Mouse (Mus musculus) layer of hippocampus, postnatal 14 days (tissue): Measurements from ENCODE around the gene Wdr38. TPM values are rescaled to one million over a fixed set of nuclear protein-coding genes. Genes with fewer than 3 reads are reported as not detected.
A peak's percentile ranks its signal among the peaks of the same experiment; 100 is the strongest.
"Not testable (repeated sequence)": the region's sequence is repeated elsewhere in the genome, so short reads cannot be mapped to it uniquely, and the experiment has no call there.

Experiments used
- DNase-seq, 2 experiments: peaks; one replicate each; pipeline ENCODE4 v3.0.0; 2021 to 2022; ENCODE audit warnings: low spot score in 2 of 2, mixed read lengths in 1 of 2
- total RNA-seq, 2 experiments: library from RNA; stranded (reverse); gene quantifications; 2 replicates each; pipeline ENCODE4 v1.2.3; 2021

Wdr38 gene
- total RNA-seq, 2 experiments from 2014 or later: 0.36 to 0.55 TPM

DNA sequence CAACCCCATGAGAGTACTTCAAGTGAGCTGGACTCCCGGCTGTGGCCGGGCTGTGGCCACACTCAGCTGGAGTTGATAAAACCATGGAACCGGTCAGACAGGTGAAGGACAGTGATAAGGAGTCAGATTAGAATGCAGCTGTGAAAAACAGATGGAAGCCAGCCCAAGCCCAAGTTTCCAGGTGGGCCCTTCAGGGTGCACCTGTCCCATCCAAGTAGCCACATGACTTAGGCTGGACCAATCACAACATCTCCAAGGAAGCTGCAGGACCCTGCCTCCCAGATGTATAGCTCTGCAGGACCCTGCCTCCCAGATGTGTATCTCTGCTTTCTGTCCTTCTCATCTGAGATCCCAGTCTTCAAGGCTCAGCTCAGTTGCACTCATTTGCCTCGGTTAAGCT is 5.3 kb upstream of the Wdr38 start:
- DNase-seq: no peak

GRCm38 (mm10) chr2:38992452-38992851 is 4.8 kb upstream of the Wdr38 start:
- DNase-seq: no peak

DNA sequence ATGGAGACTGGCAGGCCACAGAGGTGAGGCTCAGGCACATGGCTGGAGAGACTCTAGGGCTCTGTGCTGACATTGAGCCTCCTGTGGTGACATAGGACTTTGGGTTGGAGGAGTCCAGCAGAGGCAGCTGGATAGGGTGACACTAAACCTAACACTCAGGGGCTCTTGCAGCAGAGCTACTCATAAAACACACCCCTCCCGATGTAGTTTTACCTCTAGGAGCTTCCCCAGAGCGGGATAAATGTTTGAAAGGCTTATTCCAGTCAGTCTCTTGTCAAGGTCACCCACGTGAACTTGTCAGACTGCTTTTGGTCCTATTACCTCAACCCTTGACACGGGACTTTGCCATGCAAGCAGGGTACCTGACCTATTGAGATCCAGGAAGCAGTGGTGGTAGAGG is 2.1 kb downstream of the Wdr38 start:
- DNase-seq: no peak

GRCm38 (mm10) chr2:38999910-39000586 is 2.8 kb downstream of the Wdr38 start:
- no peak for DNase-seq

GRCm38 (mm10) chr2:39000587-39000919 is 3.3 kb downstream of the Wdr38 start:
- DNase-seq: no peak

DNA sequence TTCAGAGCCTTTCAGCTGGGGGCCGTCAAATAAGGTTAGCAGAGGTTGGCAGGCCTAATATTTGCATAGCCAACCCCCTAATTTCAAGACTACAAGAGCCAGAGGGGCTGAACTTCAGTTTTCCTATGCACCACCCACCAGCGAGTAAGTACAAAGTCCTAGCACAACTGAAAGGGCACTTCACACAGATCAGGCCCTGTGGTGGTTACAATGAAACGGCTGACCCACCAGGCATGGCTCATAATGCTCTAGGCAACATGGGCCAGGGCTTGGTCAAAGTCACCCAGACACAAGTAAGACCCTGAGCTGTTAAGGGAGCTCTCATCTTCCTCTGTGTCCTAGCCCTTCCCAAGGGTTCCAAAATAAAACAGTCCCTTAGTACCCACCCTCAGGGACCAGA is 4.6 kb downstream of the Wdr38 start:
- DNase-seq: no peak

- no peak for DNase-seq
These were observed 5.8 kb downstream of the Wdr38 start for GRCm38 (mm10) chr2:39003106-39003505.

GRCm38 (mm10) chr2:39003512-39003911 is 6.2 kb downstream of the Wdr38 start:
- DNase-seq: no peak

GRCm38 (mm10) chr2:39004372-39004771 is 7.1 kb downstream of the Wdr38 start:
- DNase-seq: no peak

DNA sequence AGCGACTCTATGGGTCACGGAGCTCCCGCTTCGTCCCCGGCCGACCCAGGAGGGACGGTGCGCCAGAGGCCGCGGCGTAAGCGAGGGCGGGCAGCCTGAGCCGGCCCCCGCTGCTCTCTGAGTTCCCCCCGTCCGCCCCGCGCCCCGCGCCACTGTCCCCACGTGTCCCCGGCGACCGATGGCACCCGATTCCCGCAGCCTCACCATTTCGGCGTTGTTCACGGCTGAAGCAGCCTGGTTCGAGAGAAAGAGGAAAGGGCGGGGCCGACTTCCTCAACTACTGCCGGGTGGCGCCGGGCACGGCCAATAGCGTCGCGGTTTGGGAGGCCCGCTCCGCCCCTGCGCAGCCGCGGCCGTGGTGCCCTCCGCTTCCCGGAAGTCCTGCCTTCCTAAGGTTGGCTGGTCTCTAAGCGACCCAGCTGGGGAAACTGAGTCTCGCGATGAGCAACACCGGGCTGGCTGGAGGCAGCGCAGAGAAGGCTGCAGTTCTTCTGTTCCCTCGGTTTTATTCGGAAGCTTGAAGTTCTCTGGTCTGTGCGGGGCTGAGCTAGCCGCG is 7.7 kb downstream of the Wdr38 start, which contains the start of gene Arpc5l:
Gene Arpc5l, plus strand, starts transcription at position 469 of the 556 bp plus-strand sequence.
- DNase-seq: peak; percentile 87 to 93

GRCm38 (mm10) chr2:39005574-39006079 is 8.4 kb downstream of the Wdr38 start, which contains the start of gene Rpl35:
Gene Rpl35 (minus strand): TSS chr2:39005624.
- DNase-seq: no peak

- DNase-seq: no peak
These were observed 9.0 kb downstream of the Wdr38 start for GRCm38 (mm10) chr2:39006149-39006730.

- peak; percentile 92 to 94 for DNase-seq
These were observed 10.6 kb downstream of the Wdr38 start for GRCm38 (mm10) chr2:39007865-39008264.

DNA sequence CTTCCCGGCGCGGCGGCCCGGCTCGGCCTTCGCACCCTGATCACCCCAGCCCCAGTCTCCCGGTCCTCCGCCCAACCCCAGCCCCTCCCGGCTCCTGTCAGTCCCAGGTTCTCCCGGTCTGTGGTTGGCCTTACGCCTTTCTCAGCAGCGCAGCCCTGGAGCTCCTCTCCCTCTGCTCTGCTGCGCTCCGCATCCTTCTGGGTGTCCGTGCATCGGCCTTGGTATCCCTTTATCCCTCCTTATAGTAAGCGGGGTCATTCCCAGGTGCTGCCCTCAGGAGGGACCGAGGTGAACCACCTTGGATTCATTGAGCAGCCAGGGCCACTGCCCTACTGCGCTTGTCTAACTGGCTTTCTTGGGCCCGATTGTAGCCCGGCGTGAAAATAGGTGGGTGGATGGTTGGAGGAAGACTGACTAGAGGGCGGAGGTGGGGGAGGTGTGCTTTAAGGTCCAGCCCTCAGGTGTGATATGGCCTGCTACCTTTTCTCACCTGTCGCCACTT is 11.1 kb downstream of the Wdr38 start:
- DNase-seq: no peak

DNA sequence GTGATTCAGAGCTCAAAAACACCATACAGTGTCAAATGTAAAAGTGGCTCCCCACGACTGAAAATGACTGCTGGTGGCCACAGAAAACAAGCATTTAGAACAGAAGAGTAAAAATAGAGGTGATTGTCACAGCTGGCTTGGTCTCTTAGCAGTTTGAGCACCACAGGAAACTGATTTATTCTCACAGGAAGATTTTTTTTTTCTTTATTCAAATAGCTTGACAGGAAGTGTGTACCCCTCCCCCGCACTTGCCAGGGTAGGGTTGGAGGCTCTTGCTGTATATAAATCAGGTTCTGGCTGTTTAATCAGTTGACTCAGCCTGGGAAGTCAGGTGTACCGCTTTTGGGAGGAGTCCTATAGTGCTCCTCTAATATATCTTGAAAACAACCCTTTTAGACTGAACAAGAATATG is 11.7 kb downstream of the Wdr38 start:
- DNase-seq: no peak

- not testable (repeated sequence) for DNase-seq
These were observed 12.9 kb downstream of the Wdr38 start for GRCm38 (mm10) chr2:39010144-39010543.

DNA sequence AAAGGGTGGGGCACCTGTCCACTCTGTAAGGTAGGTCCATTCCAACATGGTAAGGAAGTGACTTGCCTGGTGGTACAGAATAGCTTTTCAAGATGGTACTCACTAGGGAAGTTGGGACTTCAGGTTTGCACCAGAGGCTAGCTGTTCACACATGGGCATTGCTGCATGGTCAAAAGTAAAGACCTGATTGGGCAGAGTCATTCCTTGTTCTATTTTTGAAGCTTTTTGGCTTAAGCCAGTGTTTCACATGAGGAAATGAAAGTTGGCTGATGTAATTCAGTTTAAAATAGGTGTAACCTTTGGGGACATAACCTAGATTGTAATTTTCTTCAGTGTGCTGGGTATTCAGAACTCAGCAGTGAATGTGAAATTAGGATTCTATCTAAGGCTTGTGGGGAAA is 14.0 kb downstream of the Wdr38 start:
- DNase-seq: no peak

- DNase-seq: no peak
These were observed 14.7 kb downstream of the Wdr38 start for GRCm38 (mm10) chr2:39011971-39012370.

DNA sequence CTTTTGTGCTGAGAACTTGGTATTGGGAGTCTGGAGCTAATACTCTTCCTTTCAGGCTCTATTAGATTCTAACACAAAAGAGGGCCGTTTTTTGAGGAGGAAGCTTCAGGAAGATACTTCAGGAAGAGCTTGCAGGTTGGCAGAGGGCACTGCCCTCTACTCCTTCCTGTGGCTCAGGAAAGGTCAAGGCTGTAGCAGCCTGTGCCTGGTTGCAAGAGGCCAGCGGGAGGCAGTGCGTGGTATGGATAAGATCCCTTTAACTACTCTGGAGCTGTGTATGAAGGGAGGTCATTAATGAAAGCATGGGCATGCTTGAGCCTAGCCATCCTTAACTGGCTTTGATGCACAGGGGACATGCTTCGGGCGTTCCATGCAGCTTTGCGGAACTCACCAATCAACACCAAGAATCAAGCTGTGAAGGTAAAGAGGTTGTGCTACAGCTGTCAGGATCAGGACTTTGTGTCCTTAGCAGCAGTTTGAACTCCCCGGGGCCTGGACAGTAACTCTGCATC is 15.5 kb downstream of the Wdr38 start:
- no peak for DNase-seq

DNA sequence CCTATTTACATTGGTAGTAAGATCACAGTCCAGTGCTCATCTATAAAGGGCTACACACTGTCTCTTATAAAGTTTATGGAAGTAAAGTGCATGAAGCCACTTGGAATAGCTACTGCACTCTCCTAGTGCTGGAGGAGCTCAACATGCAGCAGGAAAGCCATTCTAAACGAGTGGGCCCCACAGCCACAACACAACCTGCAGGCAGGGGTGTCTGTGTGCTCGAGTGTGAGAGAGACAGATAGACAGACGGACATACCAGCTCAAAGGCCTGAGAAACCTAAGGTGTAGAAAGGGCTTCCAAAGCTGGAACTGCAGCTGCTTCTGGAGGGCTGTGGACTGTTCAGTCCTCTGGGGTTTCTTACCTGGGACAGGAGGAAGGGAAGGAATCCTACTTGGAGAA is 19.3 kb downstream of the Wdr38 start:
- no peak for DNase-seq

DNA sequence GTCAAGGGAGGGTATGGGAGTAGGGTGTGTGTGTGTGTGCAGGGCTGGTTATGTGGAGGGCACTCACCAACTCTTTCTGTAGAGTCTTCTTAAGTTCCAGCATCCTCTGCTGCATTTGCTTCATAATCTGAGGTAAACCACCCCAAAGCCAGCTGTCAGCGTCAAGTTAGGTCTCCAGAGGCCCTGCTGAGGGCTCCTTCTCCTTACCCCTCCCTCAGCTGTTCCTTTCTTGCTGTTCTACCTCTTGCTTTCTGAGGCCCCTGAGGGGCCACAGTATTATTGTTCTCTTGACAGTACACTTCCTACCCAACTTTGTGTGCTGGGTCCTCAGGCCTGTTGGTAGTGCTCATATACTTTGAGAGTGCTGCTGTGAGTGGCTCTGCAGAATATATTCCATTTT is 22.7 kb downstream of the Wdr38 start:
- DNase-seq: no peak

GRCm38 (mm10) chr2:39031611-39032010 is 34.3 kb downstream of the Wdr38 start:
- DNase-seq: peak in 1 of 2 experiments; percentile 39
